In the genomic region with DNA sequence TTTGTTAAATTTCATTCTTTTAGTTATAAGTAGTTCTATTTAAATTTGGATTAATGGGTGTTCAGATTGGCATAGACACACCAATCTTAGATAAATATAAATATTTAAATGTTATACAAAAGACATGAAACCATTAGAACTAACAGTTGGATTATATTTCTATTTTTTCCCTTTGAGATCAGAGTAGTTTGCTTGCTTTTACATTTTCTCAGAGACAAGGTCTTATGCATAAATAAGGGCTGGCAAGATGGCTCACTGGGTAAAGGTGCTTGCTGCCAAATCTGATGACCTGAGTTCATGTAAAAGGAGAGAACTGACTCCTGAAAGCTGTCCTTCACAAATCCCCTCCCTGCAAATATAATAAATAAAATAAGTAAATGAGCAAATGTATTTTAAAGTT, we compare ENCODE assay signal across 23 mouse cellular contexts. TPM values are rescaled to one million over a fixed set of nuclear protein-coding genes. Genes with fewer than 3 reads are reported as not detected.
A peak's percentile ranks its signal among the peaks of the same experiment; 100 is the strongest.
DNase-seq lines count a peak whose midpoint lies in the region; ATAC-seq and TF ChIP-seq lines count a peak whose summit lies in the region.
"Had no signal": no experiment of that assay in that cellular context is flagged by ENCODE, and none has a peak within 500 bp of the region (broad histone marks: within the 10 kb centered on the region; RNA-seq: fewer than 3 reads in every experiment).

No protein-coding gene starts in this region.

- intact Hi-C loops in heart, adult 2 months (cut with DNase I), result loop anchor here (5.0 kb wide), 1 partner anchor 77 kb away; no protein-coding TSS in a partner anchor
- intact Hi-C loops in left cerebral cortex, postnatal 4 days (cut with DNase I), result no loop called here

- H3K4me3 ChIP-seq in heart, adult 2 months, result no peak overlapping the region
- H3K4me3 ChIP-seq in heart, embryonic 10.5 days, result no peak overlapping the region
- H3K4me3 ChIP-seq in bone marrow macrophage, adult 2 months (ENCODE audit: insufficient read depth, low read length), result no peak overlapping the region
- H3K4me3 ChIP-seq in forebrain, embryonic 14.5 days (ENCODE audit: low read depth, low read length), result no peak overlapping the region
- H3K4me3 ChIP-seq: forebrain, embryonic 10.5 days; forebrain, embryonic 13.5 days; heart, embryonic 13.5 days; hindbrain, embryonic 15.5 days had no signal

- no peak for ATAC-seq in forebrain, embryonic 14.5 days
- ATAC-seq: forebrain, embryonic 13.5 days; intestine, postnatal 0 days had no signal

- H3K4me1 ChIP-seq in heart, adult 2 months (ENCODE audit: control insufficient read depth, insufficient read depth, low read length), result peaks cover 34% of the 10 kb centered on the region
- H3K4me1 ChIP-seq in heart, embryonic 10.5 days, result peaks cover 15% of the 10 kb centered on the region
- H3K4me1 ChIP-seq in bone marrow macrophage, adult 2 months (ENCODE audit: control insufficient read depth, insufficient read depth, low read length), result peaks cover 69% of the 10 kb centered on the region
- 0 out of 2 replicates have a peak, but pooled peaks cover 2% of the 10 kb centered on the region for H3K4me1 ChIP-seq in forebrain, embryonic 14.5 days (ENCODE audit: control insufficient read depth, insufficient read depth, low read length)
- H3K4me1 ChIP-seq: forebrain, embryonic 13.5 days; hindbrain, embryonic 15.5 days had no signal

- TF ChIP-seq POLR2A in heart, adult 2 months (IDR thresholded peaks at IDR 0.05; ENCODE audit: insufficient read depth, low read depth, low read length), result no peak
- TF ChIP-seq POLR2A in bone marrow macrophage, adult 2 months (IDR thresholded peaks at IDR 0.05; ENCODE audit: borderline replicate concordance, low read depth, low read length), result no peak

- no peak overlapping the region for H3K9ac ChIP-seq in heart, adult 2 months (ENCODE audit: low read depth, low read length)
- no peak overlapping the region for H3K9ac ChIP-seq in forebrain, embryonic 14.5 days (ENCODE audit: low read length)
- H3K9ac ChIP-seq: forebrain, embryonic 13.5 days; heart, embryonic 13.5 days; hindbrain, embryonic 15.5 days had no signal

- H3K27me3 ChIP-seq in heart, adult 2 months (ENCODE audit: control insufficient read depth, insufficient read depth, low read length), result no peaks in the 10 kb centered on the region
- H3K27me3 ChIP-seq in heart, embryonic 10.5 days (ENCODE audit: insufficient read depth, poor library complexity, severe bottlenecking), result no peaks in the 10 kb centered on the region
- H3K27me3 ChIP-seq in forebrain, embryonic 14.5 days (replicated peaks; ENCODE audit: control insufficient read depth, insufficient read depth, low read length), result no peaks in the 10 kb centered on the region
- H3K27me3 ChIP-seq: forebrain, embryonic 13.5 days; heart, embryonic 13.5 days; hindbrain, embryonic 15.5 days had no signal

- no peak for TF ChIP-seq EP300 in heart, adult 2 months (IDR thresholded peaks at IDR 0.05; ENCODE audit: insufficient read depth, low read depth, low read length)

- no peak for TF ChIP-seq CTCF in heart, adult 2 months (IDR thresholded peaks at IDR 0.05)
- no peak for TF ChIP-seq CTCF in bone marrow macrophage, adult 2 months (IDR thresholded peaks at IDR 0.05; ENCODE audit: low read depth, low read length)

- H3K79me2 ChIP-seq in heart, adult 2 months (replicated peaks; ENCODE audit: control insufficient read depth, insufficient read depth, low read length), result peaks cover 4% of the 10 kb centered on the region

- H3K9me3 ChIP-seq in heart, embryonic 10.5 days, result no peaks in the 10 kb centered on the region
- no peaks in the 10 kb centered on the region for H3K9me3 ChIP-seq in forebrain, embryonic 14.5 days (replicated peaks; ENCODE audit: control insufficient read depth, low read length)
- H3K9me3 ChIP-seq: forebrain, embryonic 10.5 days; forebrain, embryonic 13.5 days; heart, embryonic 13.5 days; hindbrain, embryonic 15.5 days had no signal

- peaks cover 59% of the 10 kb centered on the region for H3K36me3 ChIP-seq in heart, adult 2 months (ENCODE audit: control insufficient read depth, insufficient read depth, low read length)
- peaks cover 34% of the 10 kb centered on the region for H3K36me3 ChIP-seq in heart, embryonic 10.5 days
- H3K36me3 ChIP-seq in forebrain, embryonic 14.5 days (ENCODE audit: control insufficient read depth, insufficient read depth, low read length), result 0 out of 2 replicates have a peak, but pooled peaks cover 6% of the 10 kb centered on the region
- H3K36me3 ChIP-seq: hindbrain, embryonic 15.5 days had no signal

- H3K4me2 ChIP-seq in forebrain, embryonic 14.5 days (ENCODE audit: low read length), result no peak overlapping the region
- H3K4me2 ChIP-seq: forebrain, embryonic 13.5 days; heart, embryonic 13.5 days; hindbrain, embryonic 15.5 days had no signal

- H3K27ac ChIP-seq in heart, adult 2 months, result peak overlapping the region; percentile 70
- H3K27ac ChIP-seq in heart, embryonic 10.5 days, result no peak overlapping the region
- peak overlapping the region; percentile 75 for H3K27ac ChIP-seq in bone marrow macrophage, adult 2 months (ENCODE audit: insufficient read depth, low read depth, low read length)
- no peak overlapping the region for H3K27ac ChIP-seq in forebrain, embryonic 14.5 days (ENCODE audit: low read depth, low read length)
- H3K27ac ChIP-seq: forebrain, embryonic 10.5 days; forebrain, embryonic 13.5 days; heart, embryonic 13.5 days; hindbrain, embryonic 15.5 days had no signal

- no peak for DNase-seq in heart, adult 2 months
- no peak for DNase-seq in heart, embryonic 10.5 days (ENCODE audit: low spot score)
- peak; percentile 30 for DNase-seq in A20 (ENCODE audit: low read depth, low spot score)
- DNase-seq in left cerebral cortex, postnatal 4 days, result no peak
- no peak for DNase-seq in forebrain, embryonic 14.5 days (ENCODE audit: low spot score)
- DNase-seq: adrenal gland, adult 8-10 months; cerebellum, adult 18-20 months; cerebellum, adult 9-10 months; cerebellum, postnatal 14 days; gastrocnemius, postnatal 10 days; heart, postnatal 14 days; heart, postnatal 4 days had no signal

RNA-seq across cellular contexts. Expression of a gene that starts 13.8 kb away (rescaled TPM):
- total RNA-seq in heart, adult 2 months (2021), result 10 to 100 TPM; 50.2 to 63.0 TPM
- 21.7 and 39.1 TPM in 2 replicates for polyA plus RNA-seq in heart, adult 2 months (2012; rRNA removed)
- polyA plus RNA-seq in heart, embryonic 10.5 days (2016; fragmentation: Nextera tagmentation; extraction: Ambion mirVana), result 31.5 and 31.6 TPM in 2 replicates
- polyA plus RNA-seq in bone marrow macrophage, adult 2 months (2012; ENCODE audit: insufficient read depth, insufficient read length, missing spikeins), result 95.8 and 102 TPM in 2 replicates
- total RNA-seq in left cerebral cortex, postnatal 4 days (2021), result 10 to 100 TPM; 25.7 to 38.9 TPM
- 18.3 and 18.7 TPM in 2 replicates for polyA plus RNA-seq in forebrain, embryonic 14.5 days (2014; fragmentation: Nextera tagmentation; extraction: Ambion mirVana)

RNA-seq across cellular contexts. Expression of a gene that starts 29.3 kb away (rescaled TPM):
- not detected for total RNA-seq in heart, adult 2 months (2021)
- polyA plus RNA-seq in heart, adult 2 months (2012; rRNA removed), result 0.49 TPM in 1 of 2 replicates, not detected in the other
- polyA plus RNA-seq in heart, embryonic 10.5 days (2016; fragmentation: Nextera tagmentation; extraction: Ambion mirVana), result not detected in 2 replicates
- not detected in 2 replicates for polyA plus RNA-seq in bone marrow macrophage, adult 2 months (2012; ENCODE audit: insufficient read depth, insufficient read length, missing spikeins)
- total RNA-seq in left cerebral cortex, postnatal 4 days (2021), result not detected
- polyA plus RNA-seq in forebrain, embryonic 14.5 days (2014; fragmentation: Nextera tagmentation; extraction: Ambion mirVana), result not detected in 2 replicates
- total RNA-seq: gastrocnemius, postnatal 10 days; heart, postnatal 14 days; heart, postnatal 4 days had no signal
- polyA plus RNA-seq: activated CD4-positive, CD25-positive, alpha-beta regulatory T cell, adult 4 months; embryonic facial prominence, embryonic 11.5 days; forebrain, embryonic 10.5 days; forebrain, embryonic 13.5 days; heart, embryonic 13.5 days; heart, embryonic 16.5 days; hindbrain, embryonic 11.5 days; hindbrain, embryonic 15.5 days; intestine, embryonic 14.5 days had no signal

Comparison
In these comparisons a context has a peak if more than half of its experiments do, and no peak if none do; other contexts are left out.
1. H3K27ac ChIP-seq: peak in heart, adult 2 months (single experiment) and bone marrow macrophage, adult 2 months (single experiment); none in heart, embryonic 10.5 days (single experiment) and forebrain, embryonic 14.5 days (single experiment).